Mouse (Mus musculus): ENCODE data around the gene Ccnk. TPM values are rescaled to one million over a fixed set of nuclear protein-coding genes. Genes with fewer than 3 reads are reported as not detected.

The Ccnk gene
- polyA plus RNA-seq, 1 experiment, result 9.1 TPM

DNA sequence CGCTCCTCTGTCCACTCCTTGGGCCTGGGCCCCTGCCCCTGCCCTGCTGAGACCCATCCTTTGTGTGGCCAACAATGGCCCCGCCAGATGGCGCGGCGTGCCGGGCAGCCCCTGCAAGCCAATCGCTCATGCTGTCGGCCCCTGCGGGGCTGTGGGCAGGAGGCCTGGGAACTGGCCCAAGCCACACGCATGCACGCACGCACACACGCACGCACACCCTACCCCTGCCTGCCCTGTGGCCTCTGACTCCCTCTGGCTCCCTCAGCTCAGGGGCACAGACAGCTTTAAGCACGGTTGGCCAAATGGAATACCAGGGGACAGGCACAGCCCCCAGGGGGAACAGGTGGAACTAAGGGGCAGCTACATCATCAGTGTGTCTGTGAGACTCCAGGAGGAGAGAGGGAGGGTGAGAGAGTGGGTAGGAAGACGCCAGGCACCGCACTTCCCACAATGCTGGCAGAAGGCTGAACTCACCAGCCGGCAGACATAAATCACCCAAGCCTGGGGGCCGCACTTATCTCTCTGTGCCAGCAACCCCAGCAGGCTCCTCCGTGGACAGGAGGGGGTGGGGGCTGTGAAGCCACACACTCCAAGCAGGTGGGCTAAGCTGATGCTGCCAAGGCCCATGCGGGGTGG, 61.7 kb downstream of the Ccnk start:
- H3K4me1 ChIP-seq (ENCODE audit: control insufficient read depth, insufficient read depth, insufficient read length, low read length), result peaks cover 23% of the 10 kb centered on the region
- no peak overlapping the region for H3K4me3 ChIP-seq (ENCODE audit: insufficient read depth, low read depth, low read length)
- no peak overlapping the region for H3K27ac ChIP-seq (replicated peaks; ENCODE audit: low read depth, low read length)

DNA sequence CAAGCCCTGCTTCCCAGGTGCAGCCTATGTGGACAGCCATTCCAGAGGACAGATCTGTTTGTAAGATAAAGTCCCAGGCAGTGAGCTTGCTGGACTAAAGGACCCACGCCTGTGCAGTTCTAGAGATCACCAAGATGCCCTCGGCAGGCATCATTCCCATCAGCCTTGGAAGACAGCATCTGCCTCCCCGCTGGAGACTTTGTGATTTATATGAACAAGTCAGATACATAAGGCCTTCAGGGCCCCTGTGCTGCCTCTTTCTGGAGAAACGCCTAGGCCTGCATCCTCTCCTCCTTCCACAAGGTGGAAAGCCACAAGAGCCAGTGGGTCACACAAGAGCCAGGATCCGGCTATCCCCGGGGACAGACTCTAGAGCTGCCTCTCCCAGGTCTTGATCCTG, 62.2 kb downstream of the Ccnk start:
- peaks cover 23% of the 10 kb centered on the region for H3K4me1 ChIP-seq (ENCODE audit: control insufficient read depth, insufficient read depth, insufficient read length, low read length)
- H3K27ac ChIP-seq (replicated peaks; ENCODE audit: low read depth, low read length), result no peak overlapping the region
- H3K4me3 ChIP-seq (ENCODE audit: insufficient read depth, low read depth, low read length), result no peak overlapping the region

DNA sequence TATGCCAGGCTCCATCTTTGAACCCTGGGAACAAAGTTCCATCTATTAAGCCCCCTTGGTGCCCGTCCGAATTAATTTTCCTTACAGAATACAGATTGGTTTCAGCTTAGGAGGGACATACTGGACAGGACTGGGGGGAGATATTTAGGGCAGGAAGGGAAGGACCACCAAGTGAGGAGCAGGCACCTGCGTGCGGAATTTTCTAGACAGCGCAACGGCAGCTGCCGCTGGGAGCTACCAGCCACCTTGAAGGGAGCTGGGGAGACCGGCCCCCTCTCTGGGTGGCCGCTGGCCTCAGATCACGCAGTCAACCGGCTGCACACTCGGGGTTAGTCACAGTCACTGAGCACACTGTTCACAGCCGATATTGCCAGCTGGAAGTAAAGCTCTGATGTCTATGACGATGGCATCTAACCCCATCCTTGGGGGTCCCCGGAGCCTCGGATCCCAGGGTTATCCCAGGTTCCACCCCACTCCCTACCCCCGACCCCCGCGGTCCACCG, 62.9 kb downstream of the Ccnk start:
- H3K27ac ChIP-seq (replicated peaks; ENCODE audit: low read depth, low read length), result no peak overlapping the region
- peaks cover 19% of the 10 kb centered on the region for H3K4me1 ChIP-seq (ENCODE audit: control insufficient read depth, insufficient read depth, insufficient read length, low read length)
- H3K4me3 ChIP-seq (ENCODE audit: insufficient read depth, low read depth, low read length), result no peak overlapping the region

DNA sequence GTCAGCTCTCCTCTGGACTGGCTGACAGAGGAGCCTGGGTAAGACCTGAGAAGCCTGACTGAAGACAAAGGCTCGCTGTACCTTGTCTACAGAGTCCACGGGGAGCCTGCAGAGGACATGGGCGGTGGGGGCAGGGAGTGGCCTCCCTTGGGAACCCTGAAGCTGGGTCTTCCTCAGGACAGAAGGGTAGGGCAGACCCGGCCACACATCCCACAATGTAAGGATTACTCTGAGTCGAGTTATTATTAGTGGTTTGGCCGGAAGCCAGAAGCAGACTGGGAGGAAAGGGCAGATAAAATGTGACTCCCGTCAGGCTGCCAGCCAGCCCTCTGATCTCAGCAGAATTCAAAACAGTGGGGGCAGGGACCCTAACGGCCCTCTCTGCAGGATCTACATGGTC, 65.4 kb downstream of the Ccnk start:
- Histone ChIP-seq H3K4me1 (ENCODE audit: control insufficient read depth, insufficient read depth, insufficient read length, low read length) (peaks cover 22% of the 10 kb centered on the region), H3K4me3 (ENCODE audit: insufficient read depth, low read depth, low read length) (no peak overlapping the region), H3K27ac (replicated peaks; ENCODE audit: low read depth, low read length) (no peak overlapping the region)

DNA sequence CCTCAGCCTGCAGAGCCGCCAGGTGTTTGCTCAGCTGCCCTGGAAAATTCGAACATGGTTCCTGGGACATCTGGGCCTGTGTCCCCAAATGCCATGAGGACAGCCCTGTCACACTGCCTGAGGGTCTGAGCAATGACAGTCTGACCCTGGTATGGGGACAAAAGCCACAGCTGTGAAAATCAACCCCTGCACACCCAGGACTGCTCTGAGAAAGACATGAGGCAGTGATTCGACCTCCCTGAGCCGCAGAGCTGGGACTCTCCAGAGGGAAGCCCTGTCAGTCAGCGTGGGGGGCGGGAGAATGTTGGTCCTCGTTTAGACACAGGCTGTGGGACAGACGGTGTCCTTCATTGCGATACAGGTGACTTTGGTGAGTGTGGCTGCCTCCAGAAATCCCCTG, 66.2 kb downstream of the Ccnk start:
- Histone ChIP-seq H3K4me3 (ENCODE audit: insufficient read depth, low read depth, low read length) (no peak overlapping the region), H3K4me1 (ENCODE audit: control insufficient read depth, insufficient read depth, insufficient read length, low read length) (peaks cover 28% of the 10 kb centered on the region), H3K27ac (replicated peaks; ENCODE audit: low read depth, low read length) (no peak overlapping the region)

DNA sequence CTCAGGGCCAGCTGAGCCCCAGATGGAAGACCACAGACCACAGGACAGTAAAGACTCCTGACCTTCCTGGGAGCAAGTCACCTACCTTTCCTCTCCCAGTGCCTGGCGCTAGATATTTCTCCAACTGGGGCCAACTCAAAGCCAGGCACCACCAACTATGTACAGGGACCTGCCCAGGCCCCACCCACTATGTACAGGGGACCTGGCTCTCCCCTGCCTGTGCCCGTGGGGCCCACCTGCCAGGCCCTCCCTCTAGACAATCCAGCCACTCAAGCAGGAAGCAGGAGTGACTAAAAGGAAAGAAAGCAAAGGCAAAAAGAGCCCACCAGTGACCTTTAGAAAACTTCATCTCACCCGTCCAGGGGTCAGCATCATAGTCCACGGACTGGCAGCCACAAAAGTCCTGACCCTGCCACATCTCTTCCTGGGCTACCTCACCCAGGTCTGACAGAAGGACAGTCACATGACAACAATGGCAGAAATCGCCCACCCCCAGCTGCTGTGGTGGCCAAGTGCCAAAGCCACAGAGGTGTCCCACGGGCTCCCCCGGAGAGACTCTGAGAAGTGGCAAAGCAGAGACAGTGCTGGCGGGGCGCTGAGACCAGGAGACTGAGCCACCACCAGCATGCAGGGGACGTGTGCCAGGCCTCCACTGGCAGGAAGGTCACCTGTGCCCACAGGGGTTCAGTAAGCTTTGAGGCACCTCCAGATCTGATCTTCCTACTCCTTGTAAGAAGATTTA, 67.6 kb downstream of the Ccnk start:
- H3K4me1 ChIP-seq (ENCODE audit: control insufficient read depth, insufficient read depth, insufficient read length, low read length), result peaks cover 32% of the 10 kb centered on the region
- H3K4me3 ChIP-seq (ENCODE audit: insufficient read depth, low read depth, low read length), result no peak overlapping the region
- no peak overlapping the region for H3K27ac ChIP-seq (replicated peaks; ENCODE audit: low read depth, low read length)

DNA sequence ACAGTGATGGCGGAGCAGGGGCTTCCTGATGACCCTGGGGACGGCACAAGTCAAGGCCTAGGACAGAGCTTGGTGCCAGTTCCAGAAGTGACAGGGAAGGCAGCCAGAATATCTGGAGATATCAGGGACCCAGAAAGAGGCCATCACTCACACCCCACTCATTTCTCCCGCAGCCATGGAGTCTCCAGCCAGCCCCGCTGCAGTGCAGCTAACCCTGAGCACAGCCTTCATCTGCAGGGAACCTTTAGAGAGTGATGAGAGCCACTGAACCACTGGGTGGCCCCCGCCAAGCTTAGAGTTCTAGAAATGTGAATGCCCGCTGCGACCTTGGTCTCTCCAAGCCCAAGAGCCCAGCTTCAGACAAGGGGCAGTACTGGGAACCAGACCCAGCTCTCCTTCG, 69.6 kb downstream of the Ccnk start:
- no peak overlapping the region for H3K27ac ChIP-seq (replicated peaks; ENCODE audit: low read depth, low read length)
- H3K4me1 ChIP-seq (ENCODE audit: control insufficient read depth, insufficient read depth, insufficient read length, low read length), result peaks cover 51% of the 10 kb centered on the region
- H3K4me3 ChIP-seq (ENCODE audit: insufficient read depth, low read depth, low read length), result peak overlapping the region; percentile 35; the same call in 1 of the 2 replicates

DNA sequence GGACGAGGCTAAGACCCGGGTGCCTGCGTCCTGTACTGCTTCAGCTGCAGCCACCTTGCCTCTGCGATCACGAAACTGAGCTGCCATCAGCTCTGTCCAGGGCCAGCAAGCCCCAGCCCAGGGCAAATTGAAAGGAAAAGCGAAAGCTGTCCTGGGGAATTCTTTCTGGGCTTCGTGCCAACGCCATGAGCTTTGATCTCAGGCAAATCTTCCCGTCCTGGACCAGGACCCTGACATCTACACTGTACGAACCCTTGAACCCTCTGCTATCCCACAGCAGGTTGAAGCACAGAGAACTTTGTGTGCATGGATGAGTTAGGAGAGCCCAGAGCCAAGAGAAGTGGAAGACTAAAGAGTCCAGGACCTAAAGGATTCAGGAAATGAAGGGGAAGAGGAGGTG, 70.1 kb downstream of the Ccnk start:
- Histone ChIP-seq H3K4me3 (ENCODE audit: insufficient read depth, low read depth, low read length) (peak overlapping the region; percentile 35), H3K4me1 (ENCODE audit: control insufficient read depth, insufficient read depth, insufficient read length, low read length) (peaks cover 50% of the 10 kb centered on the region), H3K27ac (replicated peaks; ENCODE audit: low read depth, low read length) (no peak overlapping the region)

DNA sequence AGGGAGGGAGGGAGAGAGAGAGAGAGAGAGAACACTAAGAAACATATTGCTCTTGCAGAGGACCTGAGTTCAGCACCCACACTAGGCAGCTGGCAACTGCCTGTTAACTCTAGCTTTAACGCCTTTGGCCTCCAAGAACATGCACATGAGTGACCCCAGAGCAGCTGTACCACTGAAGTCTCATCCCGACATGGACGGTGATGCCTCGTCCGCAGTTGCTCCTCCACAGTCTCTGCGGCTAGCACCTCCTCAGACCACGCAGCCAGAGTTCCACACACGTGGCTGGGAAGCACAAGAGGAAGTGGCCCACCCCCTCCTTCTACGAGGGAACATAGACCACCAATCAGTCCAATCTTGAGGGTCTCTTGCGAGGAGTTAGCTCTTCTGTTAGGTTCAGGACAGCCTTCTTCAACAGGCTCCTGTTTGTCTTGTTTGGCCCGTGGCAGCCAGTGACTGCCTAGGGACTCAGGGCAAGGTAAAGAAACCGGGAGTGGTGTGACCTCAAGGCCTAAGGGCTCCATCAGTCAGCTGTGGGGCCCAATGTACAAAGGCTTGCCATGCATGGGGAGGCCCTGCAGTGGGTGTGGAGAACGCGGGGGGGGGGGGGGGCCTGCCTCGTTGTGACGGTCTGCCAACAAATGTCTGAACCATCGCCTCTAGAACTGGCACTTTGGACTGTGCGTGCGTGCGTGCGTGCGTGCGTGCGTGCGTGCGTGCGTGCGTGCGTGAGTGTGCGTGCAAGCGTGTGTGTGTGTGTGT, 71.8 kb downstream of the Ccnk start:
- H3K4me1 ChIP-seq (ENCODE audit: control insufficient read depth, insufficient read depth, insufficient read length, low read length), result peaks cover 53% of the 10 kb centered on the region
- H3K27ac ChIP-seq (replicated peaks; ENCODE audit: low read depth, low read length), result no peak overlapping the region
- no peak overlapping the region for H3K4me3 ChIP-seq (ENCODE audit: insufficient read depth, low read depth, low read length)

DNA sequence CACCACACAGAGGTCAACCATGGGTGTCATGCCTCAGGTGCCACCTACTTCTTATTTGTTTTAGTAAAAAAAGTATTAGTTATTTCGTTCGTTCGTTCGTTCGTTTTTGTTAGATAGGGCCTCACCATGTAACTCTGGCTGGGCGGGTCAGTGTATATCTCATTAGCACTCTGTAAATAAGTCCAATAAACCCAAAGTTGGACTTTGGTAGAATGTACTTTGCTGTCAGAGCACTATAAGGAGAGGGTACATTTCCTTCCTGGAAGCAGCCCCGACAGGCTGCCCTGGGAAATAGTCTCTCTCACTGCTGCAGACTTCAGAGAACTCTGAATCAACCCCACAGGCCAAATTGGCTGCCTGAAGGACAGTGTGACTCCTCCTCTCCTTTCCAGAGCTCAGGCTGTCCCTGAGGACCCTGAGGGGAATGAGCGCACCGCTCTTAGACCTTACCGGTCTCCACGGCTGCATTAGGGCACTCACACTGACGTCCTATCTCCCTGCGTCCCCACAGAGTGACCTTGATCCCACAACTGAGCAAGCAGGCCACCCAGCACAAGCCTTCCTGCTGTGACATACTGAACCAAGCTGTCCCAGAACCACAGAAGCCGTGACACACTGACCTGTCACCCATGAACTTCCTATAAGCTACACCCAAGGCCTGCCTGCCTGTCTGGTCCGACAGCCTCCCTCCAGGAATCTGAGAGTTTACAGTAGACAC, 72.6 kb downstream of the Ccnk start:
- Histone ChIP-seq H3K4me3 (ENCODE audit: insufficient read depth, low read depth, low read length) (no peak overlapping the region), H3K4me1 (ENCODE audit: control insufficient read depth, insufficient read depth, insufficient read length, low read length) (peaks cover 58% of the 10 kb centered on the region), H3K27ac (replicated peaks; ENCODE audit: low read depth, low read length) (no peak overlapping the region)

Other genes starting within 250 kb of the Ccnk start
- gene Bcl11b, start 176.0 kb upstream of the Ccnk start, polyA plus RNA-seq (2012; ENCODE audit: insufficient read depth, insufficient read length, missing spikeins), result 0.29 TPM in 1 of 2 replicates, not detected in the other
- gene Setd3, start 265 bp upstream of the Ccnk start, polyA plus RNA-seq (2012; ENCODE audit: insufficient read depth, insufficient read length, missing spikeins), result 63.3 and 70.3 TPM in 2 replicates
- 2.3 and 3.3 TPM in 2 replicates for gene Ccdc85c, start 95.8 kb downstream of the Ccnk start, polyA plus RNA-seq (2012; ENCODE audit: insufficient read depth, insufficient read length, missing spikeins)
- gene Hhipl1, start 126.7 kb downstream of the Ccnk start, polyA plus RNA-seq (2012; ENCODE audit: insufficient read depth, insufficient read length, missing spikeins), result not detected in 2 replicates
- not detected in 2 replicates for gene Cyp46a1, start 154.8 kb downstream of the Ccnk start, polyA plus RNA-seq (2012; ENCODE audit: insufficient read depth, insufficient read length, missing spikeins)
- 4.2 and 5.1 TPM in 2 replicates for gene Eml1, start 191.4 kb downstream of the Ccnk start, polyA plus RNA-seq (2012; ENCODE audit: insufficient read depth, insufficient read length, missing spikeins)

Measured in brown adipose tissue, adult 24 weeks (tissue).